Mouse (Mus musculus): ENCODE measurements around the gene H2-Ob. TPM values are rescaled to one million over a fixed set of nuclear protein-coding genes. Genes with fewer than 3 reads are reported as not detected.

Gene H2-Ob
- polyA plus RNA-seq, 1 experiment from 2014 or later, result not detected

- H3K27ac ChIP-seq (replicated peaks), result no peak overlapping the region
- H3K4me1 ChIP-seq (replicated peaks), result no peaks in the 10 kb centered on the region
- no peak overlapping the region for H3K4me2 ChIP-seq
- no peaks in the 10 kb centered on the region for H3K9me3 ChIP-seq
- peaks cover 5% of the 10 kb centered on the region; the same call in 1 of the 2 replicates for H3K27me3 ChIP-seq
- WGBS, result 48% methylated on average over 3 of the region's 3 CpGs
- H3K9ac ChIP-seq, result no peak overlapping the region
- no peak for ATAC-seq (ENCODE audit: low read depth)
- no peak overlapping the region for H3K4me3 ChIP-seq
- H3K36me3 ChIP-seq, result no peaks in the 10 kb centered on the region
Measured at GRCm38 (mm10) chr17:34249361-34249760, 10.7 kb downstream of the H2-Ob start.

DNA sequence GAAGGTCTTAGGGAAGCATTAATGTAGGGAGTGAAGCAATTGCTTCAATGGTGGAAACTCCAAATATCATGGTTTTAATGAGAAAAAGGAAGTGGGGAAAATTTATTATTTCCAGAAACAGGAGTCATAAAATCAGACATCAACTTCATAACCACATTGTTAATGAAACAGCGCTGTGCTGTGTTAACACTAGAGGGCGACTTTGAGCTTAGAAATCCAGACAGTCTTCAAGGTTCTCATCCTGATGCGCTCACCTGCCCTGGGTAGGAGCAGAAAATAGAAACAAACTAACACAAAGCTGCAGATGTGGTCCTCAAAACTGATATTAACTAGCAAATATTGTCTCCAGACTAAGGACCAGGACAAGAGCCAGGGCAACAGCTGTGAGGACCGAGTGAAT, 11.2 kb downstream of the H2-Ob start:
- Histone ChIP-seq H3K27ac (replicated peaks) (no peak overlapping the region), H3K27me3 (peaks cover 5% of the 10 kb centered on the region), H3K9me3 (no peaks in the 10 kb centered on the region), H3K4me3 (no peak overlapping the region), H3K4me1 (replicated peaks) (no peaks in the 10 kb centered on the region), H3K36me3 (no peaks in the 10 kb centered on the region), H3K9ac (no peak overlapping the region), H3K4me2 (no peak overlapping the region)
- 21% methylated on average over 4 of the region's 4 CpGs for WGBS
- ATAC-seq (ENCODE audit: low read depth), result no peak

DNA sequence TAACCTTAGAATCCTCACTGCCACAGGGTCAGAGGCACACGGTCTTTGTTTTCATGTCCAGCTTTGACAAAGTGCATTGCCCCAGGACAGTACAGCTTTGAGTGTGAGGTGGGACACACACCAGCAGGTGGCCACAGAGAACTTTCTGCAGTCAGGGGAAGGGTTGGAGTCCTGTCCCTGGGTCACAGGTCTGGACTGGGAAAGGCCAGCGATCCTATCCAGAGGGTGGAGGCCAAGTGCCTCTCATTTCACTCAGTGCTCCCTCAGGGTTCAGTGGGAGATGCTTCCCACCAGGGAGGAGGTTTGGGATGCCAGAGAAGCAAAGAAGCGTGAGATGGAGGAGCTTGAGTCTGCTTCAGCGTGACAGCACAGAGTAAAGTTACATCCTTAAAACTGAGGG, 13.0 kb downstream of the H2-Ob start:
- Histone ChIP-seq H3K9me3 (no peaks in the 10 kb centered on the region), H3K4me2 (no peak overlapping the region), H3K27ac (replicated peaks) (no peak overlapping the region), H3K4me3 (no peak overlapping the region), H3K36me3 (no peaks in the 10 kb centered on the region), H3K9ac (no peak overlapping the region), H3K4me1 (replicated peaks) (no peaks in the 10 kb centered on the region), H3K27me3 (peaks cover 5% of the 10 kb centered on the region)
- 50% methylated on average over 4 of the region's 4 CpGs for WGBS
- ATAC-seq (ENCODE audit: low read depth), result no peak

GRCm38 (mm10) chr17:34256501-34256900, 17.8 kb downstream of the H2-Ob start:
- H3K9ac ChIP-seq, result no peak overlapping the region
- 79% methylated on average over 5 of the region's 5 CpGs for WGBS
- H3K4me2 ChIP-seq, result no peak overlapping the region
- no peaks in the 10 kb centered on the region; the same call in 1 of the 2 replicates for H3K27me3 ChIP-seq
- no peak overlapping the region for H3K4me3 ChIP-seq
- H3K27ac ChIP-seq (replicated peaks), result no peak overlapping the region
- H3K36me3 ChIP-seq, result no peaks in the 10 kb centered on the region
- no peak for ATAC-seq (ENCODE audit: low read depth)
- H3K9me3 ChIP-seq, result no peaks in the 10 kb centered on the region
- no peaks in the 10 kb centered on the region for H3K4me1 ChIP-seq (replicated peaks)

- Histone ChIP-seq H3K4me1 (replicated peaks) (0 out of 2 replicates have a peak, but pooled peaks cover 4% of the 10 kb centered on the region), H3K4me2 (no peak within 1 kb of the TSS), H3K36me3 (no peaks in the 10 kb centered on the region), H3K27me3 (peaks cover 9% of the 10 kb centered on the region; the same call in 1 of the 2 replicates), H3K4me3 (no peak within 1 kb of the TSS), H3K27ac (replicated peaks) (no peak within 1 kb of the TSS), H3K9me3 (no peaks in the 10 kb centered on the region), H3K9ac (no peak within 1 kb of the TSS)
- ATAC-seq (ENCODE audit: low read depth), result no peak
- 80% methylated on average over 11 of the region's 11 CpGs for WGBS
Measured at GRCm38 (mm10) chr17:34257594-34258375, 19.1 kb downstream of the H2-Ob start, which contains the start of gene H2-Ab1. Gene H2-Ab1 (plus strand): TSS chr17:34257689.

- no peak overlapping the region for H3K4me3 ChIP-seq
- peaks cover 28% of the 10 kb centered on the region for H3K4me1 ChIP-seq (replicated peaks)
- no peak overlapping the region for H3K9ac ChIP-seq
- ATAC-seq (ENCODE audit: low read depth), result no peak
- no peak overlapping the region for H3K27ac ChIP-seq (replicated peaks)
- H3K27me3 ChIP-seq, result peaks cover 33% of the 10 kb centered on the region
- H3K4me2 ChIP-seq, result no peak overlapping the region
- H3K9me3 ChIP-seq, result no peaks in the 10 kb centered on the region
- whole genome bisulfite sequencing, result 72% methylated on average over 5 of the region's 5 CpGs
- H3K36me3 ChIP-seq, result no peaks in the 10 kb centered on the region
Measured at GRCm38 (mm10) chr17:34260551-34260950, 21.8 kb downstream of the H2-Ob start.

DNA sequence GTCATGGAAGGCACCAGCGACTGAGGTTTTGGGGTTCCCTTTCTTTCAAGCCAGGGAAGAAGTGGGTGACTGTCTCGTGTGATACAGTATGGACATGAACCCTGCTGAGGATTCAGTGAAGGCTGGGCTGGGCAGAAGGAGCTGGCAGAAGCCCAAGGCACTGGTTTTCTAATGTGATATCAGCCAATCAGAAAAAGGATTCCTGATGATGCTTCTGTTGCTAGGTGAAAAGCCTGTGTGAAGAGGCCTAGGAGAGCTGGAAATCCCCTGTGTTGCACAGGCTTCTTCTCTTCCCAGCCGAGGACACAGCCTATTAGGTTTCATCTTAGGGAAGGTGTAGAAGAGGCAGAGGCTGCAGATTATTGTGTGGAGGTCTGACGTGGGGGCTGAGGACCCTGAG, 22.8 kb downstream of the H2-Ob start:
- no peaks in the 10 kb centered on the region for H3K9me3 ChIP-seq
- H3K4me2 ChIP-seq, result no peak overlapping the region
- H3K9ac ChIP-seq, result no peak overlapping the region
- H3K36me3 ChIP-seq, result no peaks in the 10 kb centered on the region
- no peak overlapping the region for H3K4me3 ChIP-seq
- H3K27me3 ChIP-seq, result peaks cover 34% of the 10 kb centered on the region
- peaks cover 28% of the 10 kb centered on the region for H3K4me1 ChIP-seq (replicated peaks)
- peak; percentile 49 for ATAC-seq (ENCODE audit: low read depth)
- 23% methylated on average over 4 of the region's 4 CpGs for WGBS
- no peak overlapping the region for H3K27ac ChIP-seq (replicated peaks)

DNA sequence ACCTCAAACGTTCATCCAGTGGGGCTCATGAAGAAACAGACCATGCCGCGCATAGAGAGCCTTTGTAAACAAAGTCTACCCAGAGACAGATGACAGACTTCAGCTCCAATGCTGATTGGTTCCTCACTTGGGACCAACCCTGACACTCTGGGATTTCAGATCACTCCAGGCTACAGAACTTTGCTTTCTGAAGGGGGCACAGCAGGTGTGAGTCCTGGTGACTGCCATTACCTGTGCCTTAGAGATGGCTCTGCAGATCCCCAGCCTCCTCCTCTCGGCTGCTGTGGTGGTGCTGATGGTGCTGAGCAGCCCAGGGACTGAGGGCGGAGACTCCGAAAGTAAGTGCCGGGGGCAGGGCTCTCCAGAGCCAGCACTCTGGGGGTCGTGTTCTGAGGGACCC, 24.4 kb downstream of the H2-Ob start:
- H3K27ac ChIP-seq (replicated peaks), result no peak overlapping the region
- no peaks in the 10 kb centered on the region for H3K9me3 ChIP-seq
- peak overlapping the region; percentile 96 for H3K4me2 ChIP-seq
- 3% methylated on average over 8 of the region's 8 CpGs for WGBS
- 0 out of 2 replicates have a peak overlapping the region, but pooled peaks have one; percentile 38 for H3K9ac ChIP-seq
- H3K4me1 ChIP-seq (replicated peaks), result peaks cover 28% of the 10 kb centered on the region
- peaks cover 34% of the 10 kb centered on the region for H3K27me3 ChIP-seq
- peak; percentile 70 for ATAC-seq (ENCODE audit: low read depth)
- peak overlapping the region; percentile 50 for H3K4me3 ChIP-seq
- no peaks in the 10 kb centered on the region for H3K36me3 ChIP-seq

- Histone ChIP-seq H3K27ac (replicated peaks) (no peak overlapping the region), H3K4me3 (peak overlapping the region; percentile 50), H3K9me3 (no peaks in the 10 kb centered on the region), H3K27me3 (peaks cover 34% of the 10 kb centered on the region), H3K4me1 (replicated peaks) (peaks cover 28% of the 10 kb centered on the region), H3K9ac (no peak overlapping the region), H3K4me2 (peak overlapping the region; percentile 96), H3K36me3 (no peaks in the 10 kb centered on the region)
- ATAC-seq (ENCODE audit: low read depth), result no peak
- WGBS, result 3% methylated on average over 14 of the region's 14 CpGs
Measured at GRCm38 (mm10) chr17:34263811-34264371, 25.2 kb downstream of the H2-Ob start.

GRCm38 (mm10) chr17:34264452-34265351, 26.0 kb downstream of the H2-Ob start:
- Histone ChIP-seq H3K9me3 (no peaks in the 10 kb centered on the region), H3K9ac (peak overlapping the region; percentile 68), H3K4me2 (peak overlapping the region; percentile 96), H3K4me3 (peak overlapping the region; percentile 50), H3K4me1 (replicated peaks) (peaks cover 28% of the 10 kb centered on the region), H3K36me3 (no peaks in the 10 kb centered on the region), H3K27me3 (peaks cover 34% of the 10 kb centered on the region), H3K27ac (replicated peaks) (no peak overlapping the region)
- under 1% methylated on average over 89 of the region's 93 CpGs for WGBS
- 0 out of 2 replicates have a peak, but pooled peaks have one; percentile 14 for ATAC-seq (ENCODE audit: low read depth)

DNA sequence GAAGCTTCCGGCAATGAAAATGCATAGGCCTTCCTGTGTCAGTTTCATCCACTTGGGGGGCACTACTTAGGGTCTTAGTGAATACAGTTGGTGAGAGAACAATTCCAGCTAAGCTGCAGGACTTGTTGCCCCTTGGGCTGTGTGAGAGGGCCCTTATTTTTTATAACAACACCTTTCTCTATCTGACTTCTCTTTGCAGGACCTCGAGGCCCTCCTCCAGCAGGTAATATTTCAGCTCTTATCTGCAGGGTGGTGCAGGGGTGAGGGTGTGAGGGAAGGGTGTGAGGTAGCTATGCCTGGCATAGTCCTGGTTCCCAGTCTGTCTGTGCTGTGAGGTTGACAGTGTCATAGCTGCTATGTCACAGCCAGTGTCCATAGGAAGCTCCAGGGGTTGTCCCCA, 29.6 kb downstream of the H2-Ob start:
- WGBS, result 87% methylated on average over 2 of the region's 2 CpGs
- Histone ChIP-seq H3K27me3 (peaks cover 23% of the 10 kb centered on the region), H3K4me1 (replicated peaks) (peaks cover 21% of the 10 kb centered on the region), H3K4me3 (no peak overlapping the region), H3K27ac (replicated peaks) (no peak overlapping the region), H3K9ac (no peak overlapping the region), H3K36me3 (no peaks in the 10 kb centered on the region), H3K4me2 (no peak overlapping the region), H3K9me3 (no peaks in the 10 kb centered on the region)
- no peak for ATAC-seq (ENCODE audit: low read depth)

DNA sequence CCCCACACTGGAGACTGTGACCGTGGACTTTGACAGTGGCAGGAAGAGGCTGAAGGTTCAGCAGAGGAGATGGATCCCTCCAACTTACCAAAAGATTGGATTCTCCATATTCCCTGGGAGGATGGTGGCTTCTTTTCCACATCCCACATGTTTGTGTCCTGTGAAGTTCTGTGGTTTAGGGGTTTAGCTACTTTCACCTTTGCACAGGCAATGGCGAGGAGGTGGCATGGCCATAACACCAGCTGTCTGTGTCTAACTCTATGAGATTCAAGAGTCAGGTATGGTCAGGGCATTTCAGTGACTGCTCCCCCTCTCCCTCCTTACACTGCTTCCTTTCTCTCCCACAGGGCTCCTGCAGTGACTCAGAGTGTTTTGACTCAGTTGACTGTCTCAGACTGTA, 30.0 kb downstream of the H2-Ob start:
- H3K27me3 ChIP-seq, result peaks cover 19% of the 10 kb centered on the region

More for the DNA sequence above, 30.0 kb downstream of the H2-Ob start:
- H3K4me1 ChIP-seq (replicated peaks), result peaks cover 16% of the 10 kb centered on the region
- ATAC-seq (ENCODE audit: low read depth), result no peak
- H3K9me3 ChIP-seq, result no peaks in the 10 kb centered on the region
- H3K27ac ChIP-seq (replicated peaks), result no peak overlapping the region
- H3K4me3 ChIP-seq, result no peak overlapping the region
- no peaks in the 10 kb centered on the region for H3K36me3 ChIP-seq
- no peak overlapping the region for H3K9ac ChIP-seq
- H3K4me2 ChIP-seq, result no peak overlapping the region
- 80% methylated on average over 2 of the region's 2 CpGs for WGBS

Data from neural tube, embryonic 13.5 days (tissue).